Mouse (Mus musculus) heart, postnatal 4 days (tissue): ENCODE results near the gene Slc39a11. TPM values are rescaled to one million over a fixed set of nuclear protein-coding genes. Genes with fewer than 3 reads are reported as not detected.

ENCODE experiments used
- DNase-seq: peaks from one replicate; pipeline ENCODE4 v3.0.0; 2021
- total RNA-seq, 2 experiments: library from RNA; stranded (reverse); gene quantifications; 2 replicates each; pipeline ENCODE4 v1.2.3; 2021

The Slc39a11 gene
- total RNA-seq, 2 experiments from 2014 or later = 8.2 to 9.5 TPM

DNA sequence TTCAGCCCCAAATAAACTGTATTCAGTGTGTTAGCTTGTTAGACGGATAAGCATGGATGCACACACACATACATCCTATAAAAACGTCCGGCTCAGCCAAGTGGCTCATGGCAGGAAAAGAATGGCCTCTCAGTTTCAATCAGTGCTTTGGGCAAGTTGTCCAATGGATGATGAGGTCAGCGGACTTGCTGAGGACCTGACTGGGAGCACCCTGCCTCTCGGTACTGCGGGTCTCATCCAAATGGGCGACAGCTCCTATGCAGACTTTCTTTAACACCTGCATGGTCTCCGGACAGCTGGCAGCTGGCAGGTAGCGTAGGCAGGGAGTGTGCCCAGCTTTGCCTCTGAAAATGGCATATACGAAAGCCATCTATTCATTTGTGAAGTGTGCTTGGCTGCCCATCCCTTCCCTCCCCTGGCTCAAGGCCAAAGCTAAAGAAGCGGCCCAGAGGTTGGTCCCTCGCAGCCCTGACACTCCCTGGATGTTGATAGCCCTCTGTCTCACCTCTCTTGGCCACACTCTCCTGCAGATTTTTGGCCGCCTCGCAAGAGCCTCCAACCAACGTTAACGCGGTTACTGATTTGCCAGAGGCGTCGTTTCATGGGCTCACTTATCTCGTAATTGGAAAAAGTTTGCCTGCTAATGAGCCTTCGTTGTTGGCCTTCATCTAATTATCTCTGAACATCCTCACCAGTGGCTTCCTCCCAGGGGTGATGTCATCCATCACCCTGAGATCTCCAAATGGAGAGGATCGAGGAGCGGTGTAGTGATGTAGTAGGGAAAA, 256.3 kb downstream of the Slc39a11 start:
- peak; percentile 21 for DNase-seq

DNA sequence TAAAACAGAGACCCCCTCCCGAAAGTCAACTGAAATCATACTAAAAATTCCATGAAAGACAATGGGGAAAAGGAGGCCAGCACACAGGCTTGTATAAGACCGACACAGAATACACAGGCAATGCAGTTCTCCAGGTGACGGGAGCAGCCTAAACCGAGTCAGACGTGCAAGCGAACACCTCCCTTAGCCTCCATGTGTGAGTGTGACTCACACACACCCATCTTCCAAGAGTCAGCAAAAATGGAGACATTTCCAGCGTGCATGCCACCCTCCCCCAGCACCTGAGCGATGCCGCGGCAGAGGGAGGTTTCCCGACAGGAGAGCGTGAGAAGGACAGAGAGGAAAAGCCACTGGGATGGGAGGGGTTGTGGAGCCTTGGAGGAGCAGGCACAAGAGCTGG, 258.2 kb downstream of the Slc39a11 start:
- no peak for DNase-seq

DNA sequence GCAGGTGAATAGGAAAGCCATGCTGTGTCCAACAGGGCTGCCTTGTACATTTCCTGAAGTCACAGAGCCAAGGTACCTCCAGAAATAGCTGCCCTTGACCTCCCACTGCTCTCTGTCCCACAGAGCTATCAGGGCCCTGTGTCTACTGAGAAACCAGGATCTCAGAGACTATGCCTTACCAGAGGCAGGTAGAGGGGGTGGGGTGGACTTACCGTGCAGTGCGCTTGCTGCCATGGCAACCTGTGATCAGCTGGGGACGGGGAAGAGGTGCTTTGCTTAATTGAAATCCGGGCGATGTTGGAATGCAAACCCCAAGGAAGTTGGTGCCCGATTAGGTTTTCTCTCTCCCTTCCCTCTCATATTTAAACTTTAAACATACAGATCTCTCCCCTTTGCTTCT, 260.2 kb downstream of the Slc39a11 start:
- no peak for DNase-seq

DNA sequence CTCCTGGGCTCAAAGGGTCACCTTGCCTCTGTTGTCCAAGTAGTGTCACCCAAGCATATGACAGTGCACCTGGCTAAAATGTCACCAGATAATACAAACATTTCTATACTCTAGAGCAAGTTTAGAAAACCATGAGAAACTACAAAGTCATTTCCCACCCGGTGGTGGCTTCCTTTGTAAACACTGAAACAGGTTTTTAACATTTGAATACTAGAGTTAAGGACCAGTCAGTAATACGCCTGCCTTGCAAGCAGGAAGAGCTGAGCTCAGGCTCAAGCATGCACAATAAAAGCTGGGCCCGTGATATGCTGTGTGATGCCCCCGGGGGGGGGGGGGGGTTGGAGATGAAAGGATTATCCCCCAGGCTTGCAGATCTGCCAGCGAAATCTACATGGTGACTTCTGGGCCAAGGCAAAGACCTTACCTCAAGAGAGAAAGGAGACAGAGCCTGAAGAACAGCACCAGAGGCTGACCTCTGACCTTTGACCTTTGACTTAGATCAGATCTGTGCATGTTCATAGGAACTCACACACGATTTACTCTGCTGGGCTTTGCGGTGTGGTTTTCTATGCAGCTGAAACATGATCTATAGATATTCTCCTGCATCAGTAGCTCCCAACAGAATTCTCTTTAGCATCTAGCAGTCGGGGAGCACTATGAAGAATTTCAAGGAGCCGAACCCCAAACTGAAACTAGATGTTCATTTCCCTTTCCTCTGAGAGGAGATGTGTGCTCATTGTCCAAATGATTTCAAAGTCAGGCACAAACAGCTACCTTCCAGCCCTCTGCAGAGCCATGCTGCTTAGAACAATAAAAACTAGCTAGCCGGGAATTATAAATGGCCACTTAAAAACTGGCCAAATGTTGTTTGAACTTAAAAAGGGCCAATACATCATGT, 267.0 kb downstream of the Slc39a11 start:
- DNase-seq = no peak

DNA sequence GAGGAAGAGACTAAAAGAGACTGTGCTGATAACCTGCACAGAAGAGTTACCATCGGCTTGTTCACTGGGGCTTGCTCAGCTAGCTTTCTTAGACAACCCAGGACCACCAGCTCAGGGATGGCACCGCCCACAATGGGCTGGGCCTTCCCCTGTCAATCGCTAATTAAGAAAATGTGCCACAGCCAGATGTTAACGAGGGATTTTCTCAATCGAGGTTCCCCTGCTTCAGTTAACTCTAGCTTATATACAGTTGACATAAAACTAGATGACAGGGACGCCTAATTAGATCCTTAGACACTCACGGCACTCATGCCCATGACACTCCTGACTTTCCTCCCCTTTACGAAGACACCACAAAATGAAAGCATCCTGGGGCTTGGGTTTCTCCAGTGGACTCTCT, 268.3 kb downstream of the Slc39a11 start:
- no peak for DNase-seq

DNA sequence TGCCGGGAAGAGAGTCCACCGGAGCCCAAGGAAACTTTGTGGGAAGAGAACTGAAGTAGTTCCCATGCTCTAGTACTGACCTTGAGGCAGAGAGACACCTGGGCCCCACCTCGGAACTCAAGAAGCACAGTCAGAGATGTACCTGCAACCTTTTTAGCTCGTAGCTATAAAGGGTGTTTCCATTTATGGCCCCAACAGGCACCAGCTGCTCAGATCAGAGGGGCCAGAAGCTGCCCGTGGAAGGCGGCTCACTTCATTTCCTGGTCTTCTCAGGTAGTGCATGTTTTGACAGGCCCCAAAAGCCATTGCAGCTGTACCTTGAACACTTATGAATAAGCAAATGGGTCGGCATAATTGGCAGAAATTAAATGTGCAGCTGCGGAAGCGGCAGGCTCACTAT, 271.0 kb downstream of the Slc39a11 start:
- no peak for DNase-seq

DNA sequence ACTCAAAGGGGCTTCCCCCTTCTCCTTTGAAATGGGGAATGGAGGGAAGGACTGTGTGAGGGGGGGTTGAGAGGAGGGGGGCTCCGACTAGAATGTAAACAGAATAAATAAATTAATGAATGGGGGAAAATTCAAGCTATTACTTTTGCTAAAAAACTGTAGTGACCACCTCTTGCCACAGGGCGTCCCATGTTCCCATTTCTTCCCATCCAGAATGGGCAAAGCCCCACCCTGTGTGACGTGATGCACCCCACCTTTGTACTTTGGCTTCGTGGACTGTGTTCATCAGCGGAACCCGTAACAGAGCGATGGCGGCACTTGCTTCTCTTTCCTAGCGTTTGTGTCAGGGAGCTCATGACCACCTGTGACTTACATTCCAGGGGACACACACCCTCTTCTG, 273.8 kb downstream of the Slc39a11 start:
- no peak for DNase-seq

DNA sequence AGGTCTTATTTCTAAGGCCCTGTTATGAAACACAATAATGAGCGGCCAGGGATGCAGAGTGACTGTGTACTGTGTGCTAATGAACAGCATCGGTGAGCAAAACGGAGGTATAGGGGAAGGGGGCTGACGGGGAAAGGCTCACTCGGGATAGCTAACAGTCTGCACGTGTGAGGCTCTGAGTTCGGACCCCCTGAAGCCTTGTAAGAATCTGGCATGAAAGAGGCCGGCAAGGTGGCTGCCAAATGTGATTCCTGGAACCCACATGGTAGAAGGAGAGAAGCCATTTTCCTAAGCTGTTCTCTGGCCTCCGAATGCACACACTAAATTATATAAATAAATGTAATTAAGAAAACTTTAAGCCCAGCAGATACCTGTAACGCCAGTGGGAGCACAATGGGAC, 276.0 kb downstream of the Slc39a11 start:
- DNase-seq = no peak

DNA sequence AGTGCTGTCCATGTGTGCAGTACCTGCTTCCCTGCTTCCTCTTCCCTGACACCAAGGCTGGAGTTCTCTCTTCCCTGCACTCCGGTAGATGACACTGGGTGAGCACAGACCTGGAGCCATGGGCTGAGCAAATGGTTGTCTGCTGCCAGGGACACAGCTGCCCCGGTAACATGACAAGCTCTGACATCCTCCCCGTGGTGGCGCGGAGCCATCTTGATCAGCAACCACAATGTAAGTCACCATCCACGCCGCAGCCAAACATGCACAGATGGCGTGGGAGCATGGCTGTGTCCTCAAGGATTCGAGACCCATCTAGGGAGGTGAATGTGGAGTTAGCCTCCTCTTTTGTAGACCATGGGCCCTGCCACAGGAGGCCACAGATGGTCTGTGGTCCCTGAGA, 276.5 kb downstream of the Slc39a11 start:
- no peak for DNase-seq

DNA sequence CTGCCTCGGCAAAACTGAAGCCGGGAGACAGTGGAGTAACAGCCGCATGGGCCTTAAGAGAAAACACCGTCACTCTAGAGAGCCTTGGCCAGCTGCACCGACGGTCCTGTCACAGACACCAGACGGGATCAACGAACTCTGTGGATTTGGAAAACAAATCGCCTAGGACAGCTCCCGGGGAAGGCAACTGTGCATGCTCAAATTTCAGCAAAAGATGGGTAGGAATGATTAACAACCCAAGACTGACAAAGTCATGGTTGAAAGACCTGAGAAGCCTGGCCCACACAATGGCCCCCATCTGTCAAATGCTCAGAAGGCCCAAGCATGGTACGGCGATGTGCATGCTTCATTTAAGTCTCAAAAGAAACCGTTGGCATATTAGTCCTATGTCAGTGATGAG, 281.8 kb downstream of the Slc39a11 start:
- no peak for DNase-seq

DNA sequence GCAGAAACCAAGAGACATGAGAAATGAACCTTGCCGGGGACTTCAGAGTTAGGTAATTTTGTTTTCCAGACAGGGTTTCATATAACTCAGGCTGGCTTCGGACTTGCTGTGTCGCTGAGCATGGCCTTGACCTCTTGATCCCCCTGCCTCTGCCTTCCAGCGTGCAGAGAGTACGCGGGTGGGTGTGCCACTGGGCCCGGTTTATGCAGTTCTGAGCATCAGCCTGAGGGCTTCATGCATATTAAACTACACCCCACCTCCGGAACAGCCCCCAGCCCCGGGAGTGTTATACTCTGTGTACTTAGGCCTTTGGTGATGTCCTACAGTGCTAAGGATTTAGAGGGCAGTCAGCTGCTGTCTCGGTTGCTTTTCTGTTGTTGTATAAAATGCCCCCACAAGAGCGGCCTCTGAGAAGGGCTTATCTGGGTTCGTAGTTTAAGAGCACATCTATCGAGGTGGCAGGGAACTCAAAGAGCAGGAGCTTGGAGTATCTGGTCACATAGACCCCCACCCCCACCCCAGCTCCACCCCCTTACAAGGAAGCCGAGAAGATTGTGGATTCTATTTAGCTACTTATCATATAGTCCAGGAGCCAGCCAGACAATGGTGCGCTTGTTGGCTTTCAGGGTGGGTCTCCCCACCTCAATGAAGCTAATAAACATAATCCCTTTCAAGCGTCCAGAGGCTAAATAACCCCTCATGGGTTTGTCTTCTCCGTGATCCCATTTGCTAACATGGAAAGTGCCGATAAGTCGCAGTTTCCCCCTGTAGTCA, 283.4 kb downstream of the Slc39a11 start:
- no peak for DNase-seq

DNA sequence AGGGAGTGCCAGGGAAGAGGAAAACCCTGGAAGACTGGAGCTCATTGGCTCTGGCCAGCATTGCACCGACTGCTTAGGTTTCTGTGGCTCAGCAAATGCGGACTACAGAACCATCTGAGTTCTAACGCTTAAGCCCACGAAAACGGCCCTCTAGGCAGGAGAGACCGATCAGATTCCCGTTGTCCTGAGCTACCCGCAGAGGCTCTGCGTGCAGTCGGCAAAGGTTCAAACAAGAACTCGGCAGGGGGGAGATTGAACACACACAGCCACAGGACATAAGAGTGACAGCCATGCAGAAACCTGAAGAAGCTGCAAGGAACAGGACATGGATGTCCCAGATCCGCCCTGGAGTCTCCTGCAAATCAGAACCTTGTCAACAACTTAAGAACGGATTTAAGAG, 286.1 kb downstream of the Slc39a11 start:
- no peak for DNase-seq

DNA sequence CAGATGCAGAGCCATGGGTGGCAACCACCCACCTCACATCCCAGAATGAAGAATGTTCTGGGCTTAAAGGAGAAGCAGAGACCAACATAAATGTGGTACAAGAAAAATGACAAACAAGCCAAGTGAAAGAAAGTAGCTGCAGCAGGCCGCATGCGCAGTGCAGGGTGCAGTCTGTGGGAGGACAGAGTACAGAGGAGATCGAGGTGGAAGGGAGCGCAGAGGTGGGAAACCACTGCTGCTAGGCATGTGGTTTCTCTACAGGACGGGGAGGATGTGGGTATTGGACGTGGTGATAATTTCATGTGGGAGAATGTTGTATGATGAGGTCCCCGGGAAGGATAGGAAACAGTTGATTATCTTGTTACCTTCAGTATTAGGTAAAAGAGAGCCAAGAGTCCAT, 287.3 kb downstream of the Slc39a11 start:
- DNase-seq = no peak

DNA sequence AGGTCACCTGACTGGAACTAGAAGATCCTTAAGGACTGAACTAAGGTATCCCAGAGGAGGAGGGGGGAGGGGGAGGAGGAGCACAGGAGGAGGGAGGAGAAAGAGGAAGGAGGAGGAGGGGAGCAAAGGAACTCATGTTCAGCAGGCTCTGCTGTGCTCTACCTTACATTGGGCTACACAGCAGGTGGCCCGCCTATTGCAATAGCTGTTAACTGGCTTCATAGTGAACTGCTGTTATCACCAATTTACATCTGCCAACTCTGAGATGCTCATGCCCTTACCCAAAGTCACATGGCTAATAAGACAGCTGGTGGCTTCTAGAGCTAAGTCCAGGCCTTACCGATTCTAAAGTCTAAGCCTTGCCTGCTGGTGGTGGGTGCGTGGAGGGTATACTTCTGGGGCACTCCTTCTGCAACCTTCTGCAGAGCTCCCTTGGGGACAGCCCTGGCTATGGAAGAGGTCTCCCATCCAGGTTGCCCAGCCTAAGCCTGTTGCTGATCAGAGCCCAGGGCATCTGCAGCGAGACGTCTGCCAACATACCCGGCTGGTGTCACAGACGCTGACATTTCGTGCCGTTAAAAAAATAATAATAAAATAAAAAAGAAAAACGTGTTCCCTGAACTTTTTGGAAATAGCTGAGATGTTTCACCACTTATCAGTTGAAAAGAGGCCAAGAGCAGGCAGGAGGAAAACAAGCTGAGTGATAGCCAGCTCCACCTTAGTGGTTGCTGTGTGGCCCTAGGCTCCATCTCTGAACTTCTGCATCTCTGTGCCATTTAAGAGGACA, 289.6 kb downstream of the Slc39a11 start:
- DNase-seq = no peak

DNA sequence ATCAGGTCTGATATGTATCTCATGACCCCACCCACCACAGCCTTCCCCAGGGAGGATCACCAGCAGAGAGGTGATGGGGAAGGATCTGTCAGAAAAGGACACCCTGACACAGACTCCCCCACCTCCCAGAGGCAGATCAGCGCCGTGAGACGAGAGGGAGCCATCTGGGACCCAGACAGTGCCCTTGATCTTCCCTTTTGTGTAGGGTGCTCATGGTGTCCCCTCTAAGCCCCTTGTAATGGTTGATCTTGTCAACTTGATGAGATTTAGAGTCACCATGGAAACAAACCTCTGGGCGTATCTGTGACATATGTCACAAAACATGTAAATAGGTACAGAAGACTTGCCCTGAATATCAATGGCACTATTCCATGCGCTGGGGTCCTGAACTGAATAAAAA, 293.9 kb downstream of the Slc39a11 start:
- no peak for DNase-seq

DNA sequence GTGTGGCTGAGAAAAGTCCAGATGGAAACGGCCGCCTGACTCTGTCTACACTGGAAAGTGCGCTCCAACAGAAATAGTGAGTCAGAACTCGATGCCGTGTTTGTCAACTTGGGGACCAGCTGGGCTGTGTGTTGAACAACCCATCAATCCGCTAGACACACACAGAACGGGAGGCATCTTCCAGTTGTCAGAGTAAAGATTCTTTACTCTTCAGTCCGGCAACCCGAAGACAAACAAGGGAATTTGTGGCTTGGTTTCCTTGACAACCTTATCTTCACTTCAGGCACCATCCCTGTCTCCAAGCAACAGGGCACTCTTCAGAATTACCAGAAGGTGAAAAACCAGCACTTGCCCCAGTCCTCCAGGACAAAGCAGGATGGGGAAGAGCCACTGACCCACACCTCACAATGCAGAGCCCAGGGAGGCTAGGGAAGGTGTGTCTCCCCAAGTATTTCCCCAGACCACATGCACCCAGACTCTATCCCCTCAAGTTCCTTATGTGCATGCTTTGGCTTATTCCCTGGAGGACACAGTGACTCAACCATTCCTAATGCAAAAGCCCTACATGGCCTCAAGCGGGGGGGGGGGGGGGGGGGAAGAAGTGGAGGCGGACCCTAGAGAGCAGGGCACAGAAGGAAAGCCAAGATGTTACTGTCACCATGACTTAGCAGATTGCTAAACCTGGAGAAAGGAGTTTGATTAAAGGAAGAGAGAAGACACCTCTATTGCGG, 297.6 kb downstream of the Slc39a11 start:
- DNase-seq = no peak

DNA sequence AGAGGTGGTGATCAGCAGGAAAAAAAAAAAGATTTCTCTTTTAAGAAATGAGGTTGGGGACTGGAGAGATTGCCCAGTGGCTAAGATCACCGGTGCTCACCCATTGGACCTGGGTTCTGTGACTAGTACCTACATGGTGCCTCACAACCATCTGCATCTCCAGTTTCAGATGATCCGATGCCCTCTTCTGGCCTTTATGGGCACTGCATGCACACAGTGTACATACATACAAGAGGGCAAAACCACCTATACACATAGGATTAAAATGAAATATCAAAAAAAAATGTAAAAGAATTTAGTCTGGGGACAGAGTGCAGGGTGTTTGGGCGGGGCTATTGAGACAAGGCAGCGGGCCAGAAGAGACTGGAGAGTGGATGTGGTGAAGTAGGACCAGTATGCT, 299.3 kb downstream of the Slc39a11 start:
- DNase-seq = no peak

DNA sequence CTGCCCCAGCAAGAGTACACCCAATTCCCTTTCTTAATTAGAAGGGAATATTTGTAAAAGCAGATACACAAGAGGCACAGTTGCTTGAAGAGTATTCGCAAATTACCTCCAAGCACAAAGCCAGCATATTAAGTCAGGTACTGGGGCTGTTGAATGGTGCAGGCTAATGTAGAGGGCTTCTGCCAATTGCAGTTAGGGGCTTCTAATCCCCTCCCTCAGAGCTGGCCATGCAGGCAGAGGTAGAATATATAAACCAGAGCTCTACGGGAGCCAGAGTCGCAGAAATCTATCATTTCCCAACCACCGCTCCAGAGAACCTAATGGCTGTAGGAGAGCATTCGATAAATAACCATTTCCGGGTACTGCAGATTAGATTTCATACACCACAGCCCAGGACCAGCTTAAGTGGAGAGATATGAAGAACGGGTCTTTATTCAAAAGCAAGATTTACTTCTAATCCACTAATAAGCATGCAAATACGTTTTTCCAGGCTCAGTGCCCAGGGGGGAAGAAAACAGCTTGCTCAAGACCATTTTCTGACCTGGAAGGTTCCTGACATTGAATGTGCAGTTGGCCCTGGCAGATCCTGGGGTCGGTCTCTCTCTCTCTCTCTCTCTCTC, 302.9 kb downstream of the Slc39a11 start:
- no peak for DNase-seq

DNA sequence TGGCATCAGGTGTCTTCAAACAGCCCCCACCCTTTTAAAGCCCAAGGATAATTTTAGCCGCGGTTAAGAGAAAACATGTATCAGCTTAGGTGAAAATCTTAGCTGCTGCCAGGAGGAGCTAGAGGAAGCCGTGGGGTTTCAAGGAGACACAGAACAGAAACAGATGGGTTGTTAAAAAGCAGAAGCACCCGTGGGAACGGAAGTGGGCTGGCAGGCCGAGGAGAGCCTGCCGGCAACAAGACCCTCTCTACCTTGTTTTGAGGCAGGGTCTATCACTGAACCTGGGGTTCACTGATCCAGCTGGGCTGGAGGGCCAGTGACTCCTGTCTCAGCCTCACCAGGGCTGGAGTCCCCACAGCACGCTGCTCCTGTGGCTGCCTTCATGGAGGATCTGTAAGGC, 310.1 kb downstream of the Slc39a11 start:
- DNase-seq = no peak

DNA sequence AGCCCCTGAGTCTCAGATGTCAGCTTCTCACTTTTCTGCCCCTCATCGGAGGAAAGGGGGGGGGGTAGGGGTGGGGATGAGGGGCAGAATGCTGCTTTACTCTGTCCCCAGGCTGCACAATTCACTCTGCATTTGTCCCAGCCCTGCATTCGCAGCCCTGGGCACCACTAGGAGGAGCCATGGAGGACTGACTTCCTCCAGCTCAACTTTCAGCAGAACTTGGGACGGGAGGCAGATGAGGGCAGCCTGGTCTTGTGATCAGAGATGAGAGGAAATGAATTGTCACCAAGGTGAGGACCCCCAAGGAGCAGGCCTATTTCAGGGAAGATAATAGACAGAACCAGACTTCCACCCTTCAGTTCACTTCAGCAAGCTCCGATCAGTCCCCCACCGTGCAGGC, 311.3 kb downstream of the Slc39a11 start:
- no peak for DNase-seq

DNA sequence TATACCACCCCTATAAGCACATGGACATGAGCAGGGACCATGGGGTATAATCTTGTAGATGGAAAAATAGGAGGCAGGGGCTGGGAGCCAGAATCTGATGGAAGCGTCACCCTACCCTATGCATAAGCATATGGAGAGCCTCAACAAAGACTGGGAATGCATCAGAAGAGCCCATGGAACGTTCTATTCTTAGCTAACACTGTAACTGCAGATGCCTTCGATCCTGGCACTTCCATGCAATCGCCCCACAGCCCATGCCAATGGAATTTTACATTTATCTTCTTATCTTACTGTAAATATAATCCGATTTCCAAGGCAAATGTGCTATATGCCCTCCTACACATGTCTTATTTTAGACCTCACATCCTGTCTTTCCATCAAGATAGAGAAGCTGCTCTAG, 314.2 kb downstream of the Slc39a11 start:
- no peak for DNase-seq
